Mouse (Mus musculus): ENCODE measurements around the gene Nrf1. TPM values are rescaled to one million over a fixed set of nuclear protein-coding genes. Genes with fewer than 3 reads are reported as not detected.

Nrf1 gene
- polyA plus RNA-seq, 2 experiments, result 31.2 to 33.1 TPM

DNA sequence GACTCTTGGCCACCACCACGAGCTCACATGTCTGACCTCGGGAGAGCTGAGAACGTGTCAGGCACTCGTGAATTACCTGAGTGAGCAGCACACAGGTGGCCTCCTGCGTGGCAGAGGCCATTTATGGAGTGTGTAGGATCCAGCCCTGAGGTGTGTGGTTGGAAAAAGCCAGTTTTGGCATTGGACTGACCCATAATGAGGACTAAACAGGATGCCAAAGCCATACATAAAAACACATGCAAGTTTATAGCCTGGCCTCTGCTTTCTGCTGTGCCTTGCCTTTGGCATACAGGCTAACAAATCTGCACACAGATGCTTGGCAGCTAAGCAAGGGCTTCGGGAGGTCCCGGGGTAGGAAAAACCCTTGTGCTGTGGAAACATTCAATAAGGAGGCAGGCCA is 38.6 kb upstream of the Nrf1 start:
- Histone ChIP-seq H3K4me2 (ENCODE audit: low read depth) (no peak overlapping the region), H3K27ac (no peak overlapping the region), H3K36me3 (replicated peaks; ENCODE audit: control insufficient read depth, insufficient read depth, low read depth) (no peaks in the 10 kb centered on the region), H3K9me3 (ENCODE audit: control insufficient read depth, low read length) (no peaks in the 10 kb centered on the region), H3K9ac (replicated peaks) (no peak overlapping the region), H3K4me3 (ENCODE audit: insufficient read depth in 1 of 2, low read depth in 2 of 2, low read length in 2 of 2) (no peak overlapping the region), H3K27me3 (ENCODE audit: control insufficient read depth, insufficient read depth, low read length) (no peaks in the 10 kb centered on the region), H3K4me1 (replicated peaks; ENCODE audit: control insufficient read depth in 2 of 2, insufficient read depth in 2 of 2, low read length in 1 of 2) (no peaks in the 10 kb centered on the region; a peak in 1 of 4 replicates)
- 67% methylated on average over 7 of the region's 7 CpGs for whole genome bisulfite sequencing (ENCODE audit: insufficient replicate concordance)
- ATAC-seq (ENCODE audit: insufficient read depth), result no peak
- TF ChIP-seq EP300 (IDR thresholded peaks at IDR 0.05; ENCODE audit: low read depth) (no peak), CTCF (IDR thresholded peaks at IDR 0.05; ENCODE audit: low read depth) (no peak)
- DNase-seq (ENCODE audit: low read depth in 3 of 3, low spot score in 3 of 3), result no peak

DNA sequence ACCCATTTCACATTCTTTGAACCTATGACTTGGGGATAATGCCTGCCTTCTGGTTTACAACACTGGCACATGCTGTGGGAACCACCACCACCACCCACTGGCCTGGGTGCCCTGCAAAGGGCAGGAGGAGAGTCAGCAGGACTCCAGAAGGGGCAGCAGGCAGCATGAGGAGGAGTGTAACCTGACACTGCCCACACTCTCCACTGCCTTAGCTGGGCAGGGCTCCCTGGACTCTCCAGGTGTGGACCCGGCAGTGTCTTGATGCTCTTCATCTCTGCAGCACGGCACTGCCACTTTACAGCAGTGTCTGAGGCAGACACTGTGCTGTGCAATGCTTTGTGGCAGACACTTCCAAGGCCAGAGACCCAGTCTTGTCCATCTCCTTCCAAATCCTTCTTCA is 34.3 kb upstream of the Nrf1 start:
- no peak for TF ChIP-seq EP300 (IDR thresholded peaks at IDR 0.05; ENCODE audit: low read depth)
- no peak for TF ChIP-seq CTCF (IDR thresholded peaks at IDR 0.05; ENCODE audit: low read depth)
- no peaks in the 10 kb centered on the region for H3K36me3 ChIP-seq (replicated peaks; ENCODE audit: control insufficient read depth, insufficient read depth, low read depth)
- no peaks in the 10 kb centered on the region for H3K9me3 ChIP-seq (ENCODE audit: control insufficient read depth, low read length)
- WGBS (ENCODE audit: insufficient replicate concordance), result 77% methylated on average over 2 of the region's 2 CpGs
- H3K4me1 ChIP-seq (replicated peaks; ENCODE audit: control insufficient read depth in 2 of 2, insufficient read depth in 2 of 2, low read length in 1 of 2), result no peaks in the 10 kb centered on the region
- no peaks in the 10 kb centered on the region for H3K27me3 ChIP-seq (ENCODE audit: control insufficient read depth, insufficient read depth, low read length)
- DNase-seq (ENCODE audit: low read depth in 3 of 3, low spot score in 3 of 3) (no peak), ATAC-seq (ENCODE audit: insufficient read depth) (no peak)
- no peak overlapping the region for H3K4me2 ChIP-seq (ENCODE audit: low read depth)
- no peak overlapping the region for H3K4me3 ChIP-seq (ENCODE audit: insufficient read depth in 1 of 2, low read depth in 2 of 2, low read length in 2 of 2)
- H3K9ac ChIP-seq (replicated peaks), result no peak overlapping the region
- H3K27ac ChIP-seq, result no peak overlapping the region

DNA sequence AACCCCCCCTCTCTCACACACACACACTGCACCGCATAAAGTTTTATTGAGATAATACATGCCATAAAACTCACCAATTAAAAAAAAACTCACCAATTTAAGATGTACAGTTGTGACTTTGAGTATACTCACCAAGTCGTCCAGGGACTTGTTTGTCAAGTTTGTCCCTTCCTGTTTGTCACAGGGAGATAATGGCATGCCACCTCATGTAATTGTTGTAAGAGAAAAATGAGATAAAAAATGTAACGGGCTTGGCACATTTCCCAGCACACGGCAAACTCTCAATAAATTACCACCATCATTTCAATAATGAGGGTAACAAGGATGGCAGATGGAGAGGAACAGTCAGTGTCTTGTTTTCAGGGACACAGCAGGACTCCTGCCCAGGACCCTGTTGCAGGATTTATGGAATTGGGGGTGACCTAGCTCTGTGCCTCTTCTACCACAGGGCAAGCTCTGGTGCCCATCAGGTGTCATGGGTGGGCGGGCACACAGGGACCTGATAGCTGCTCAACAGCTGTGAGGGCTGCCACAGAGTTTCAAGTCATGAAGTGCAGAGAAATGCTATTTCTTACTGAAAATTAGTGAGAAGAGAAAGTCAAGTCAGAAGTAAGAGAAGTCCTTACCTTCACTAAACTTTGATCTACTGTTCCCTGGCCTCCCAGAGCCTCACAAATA is 33.5 kb upstream of the Nrf1 start:
- H3K27me3 ChIP-seq (ENCODE audit: control insufficient read depth, insufficient read depth, low read length), result no peaks in the 10 kb centered on the region
- no peaks in the 10 kb centered on the region for H3K9me3 ChIP-seq (ENCODE audit: control insufficient read depth, low read length)

DNA sequence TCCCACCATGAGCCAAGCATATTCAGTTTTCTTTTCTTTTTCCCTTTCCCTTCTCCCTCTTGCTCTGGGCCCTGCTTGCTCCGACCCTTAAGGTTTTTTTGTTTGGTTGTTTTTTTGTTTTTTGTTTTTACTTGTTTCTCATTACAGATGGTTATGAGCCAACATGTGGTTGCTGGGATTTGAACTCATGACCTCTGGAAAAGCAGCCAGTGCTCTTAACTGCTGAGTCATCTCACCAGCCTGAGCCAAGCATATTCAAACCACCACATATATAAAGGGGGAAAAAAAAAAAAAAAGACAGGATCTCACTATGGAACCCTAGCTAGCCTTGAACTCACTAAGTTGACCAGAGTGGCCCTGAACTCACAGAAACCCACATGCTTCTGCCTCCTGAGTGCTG is 26.5 kb upstream of the Nrf1 start:
- Histone ChIP-seq H3K27ac (no peak overlapping the region), H3K4me2 (ENCODE audit: low read depth) (no peak overlapping the region), H3K4me1 (replicated peaks; ENCODE audit: control insufficient read depth in 2 of 2, insufficient read depth in 2 of 2, low read length in 1 of 2) (no peaks in the 10 kb centered on the region), H3K27me3 (ENCODE audit: control insufficient read depth, insufficient read depth, low read length) (no peaks in the 10 kb centered on the region), H3K36me3 (replicated peaks; ENCODE audit: control insufficient read depth, insufficient read depth, low read depth) (no peaks in the 10 kb centered on the region), H3K9me3 (ENCODE audit: control insufficient read depth, low read length) (no peaks in the 10 kb centered on the region; the same call in 1 of the 2 replicates), H3K9ac (replicated peaks) (no peak overlapping the region), H3K4me3 (ENCODE audit: insufficient read depth in 1 of 2, low read depth in 2 of 2, low read length in 2 of 2) (no peak overlapping the region)
- ATAC-seq (ENCODE audit: insufficient read depth) (no peak), DNase-seq (ENCODE audit: low read depth in 3 of 3, low spot score in 3 of 3) (no peak)
- WGBS (ENCODE audit: insufficient replicate concordance), result 58% methylated on average over 1 of the region's 1 CpGs
- TF ChIP-seq CTCF (IDR thresholded peaks at IDR 0.05; ENCODE audit: low read depth) (no peak), EP300 (IDR thresholded peaks at IDR 0.05; ENCODE audit: low read depth) (no peak)

More for the DNA sequence above, 33.5 kb upstream of the Nrf1 start:
- Histone ChIP-seq H3K9ac (replicated peaks) (no peak overlapping the region), H3K4me1 (replicated peaks; ENCODE audit: control insufficient read depth in 2 of 2, insufficient read depth in 2 of 2, low read length in 1 of 2) (no peaks in the 10 kb centered on the region), H3K36me3 (replicated peaks; ENCODE audit: control insufficient read depth, insufficient read depth, low read depth) (no peaks in the 10 kb centered on the region), H3K4me3 (ENCODE audit: insufficient read depth in 1 of 2, low read depth in 2 of 2, low read length in 2 of 2) (no peak overlapping the region), H3K4me2 (ENCODE audit: low read depth) (no peak overlapping the region), H3K27ac (no peak overlapping the region)
- no peak for ATAC-seq (ENCODE audit: insufficient read depth)
- 45% methylated on average over 5 of the region's 5 CpGs for WGBS (ENCODE audit: insufficient replicate concordance)
- no peak for DNase-seq (ENCODE audit: low read depth in 3 of 3, low spot score in 3 of 3)
- TF ChIP-seq CTCF (IDR thresholded peaks at IDR 0.05; ENCODE audit: low read depth) (no peak), EP300 (IDR thresholded peaks at IDR 0.05; ENCODE audit: low read depth) (no peak)

DNA sequence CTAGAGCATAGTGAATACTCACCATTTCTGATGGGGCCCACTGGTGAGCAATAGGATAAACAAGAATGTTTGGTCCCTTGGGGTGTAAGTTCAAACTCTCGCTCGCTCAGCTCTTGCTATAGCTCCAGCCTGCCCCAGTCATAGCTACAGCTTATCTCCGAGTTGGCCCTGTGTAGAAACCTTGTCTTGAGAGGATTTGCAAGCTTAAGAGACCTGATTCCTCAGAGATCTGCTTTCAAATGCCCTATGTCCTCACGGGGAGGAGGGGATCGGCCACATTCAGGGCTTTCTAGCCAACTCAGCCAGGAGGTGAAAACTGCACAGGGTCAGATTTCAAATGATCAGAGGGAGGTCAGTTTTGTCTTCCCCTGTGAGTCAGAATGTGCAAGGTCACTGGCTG is 26.1 kb upstream of the Nrf1 start:
- H3K4me2 ChIP-seq (ENCODE audit: low read depth), result no peak overlapping the region
- DNase-seq (ENCODE audit: low read depth in 3 of 3, low spot score in 3 of 3) (no peak), ATAC-seq (ENCODE audit: insufficient read depth) (no peak)
- no peaks in the 10 kb centered on the region for H3K27me3 ChIP-seq (ENCODE audit: control insufficient read depth, insufficient read depth, low read length)
- TF ChIP-seq EP300 (IDR thresholded peaks at IDR 0.05; ENCODE audit: low read depth), result no peak
- TF ChIP-seq CTCF (IDR thresholded peaks at IDR 0.05; ENCODE audit: low read depth), result no peak
- no peak overlapping the region for H3K4me3 ChIP-seq (ENCODE audit: insufficient read depth in 1 of 2, low read depth in 2 of 2, low read length in 2 of 2)
- WGBS (ENCODE audit: insufficient replicate concordance), result 63% methylated on average over 5 of the region's 5 CpGs
- no peaks in the 10 kb centered on the region; the same call in 1 of the 2 replicates for H3K9me3 ChIP-seq (ENCODE audit: control insufficient read depth, low read length)
- no peak overlapping the region for H3K27ac ChIP-seq
- no peak overlapping the region for H3K9ac ChIP-seq (replicated peaks)
- H3K4me1 ChIP-seq (replicated peaks; ENCODE audit: control insufficient read depth in 2 of 2, insufficient read depth in 2 of 2, low read length in 1 of 2), result no peaks in the 10 kb centered on the region; a peak in 1 of 4 replicates
- H3K36me3 ChIP-seq (replicated peaks; ENCODE audit: control insufficient read depth, insufficient read depth, low read depth), result no peaks in the 10 kb centered on the region

All from liver, embryonic 14.5 days (tissue).